Mouse (Mus musculus): ENCODE data around the gene Gm8246. TPM values are rescaled to one million over a fixed set of nuclear protein-coding genes. Genes with fewer than 3 reads are reported as not detected.
"Not testable (repeated sequence)": the region's sequence is repeated elsewhere in the genome, so short reads cannot be mapped to it uniquely, and the experiment has no call there.

Gm8246 gene
- polyA plus RNA-seq (2015; fragmentation: Nextera tagmentation; extraction: Ambion mirVana) = not detected in 2 replicates

DNA sequence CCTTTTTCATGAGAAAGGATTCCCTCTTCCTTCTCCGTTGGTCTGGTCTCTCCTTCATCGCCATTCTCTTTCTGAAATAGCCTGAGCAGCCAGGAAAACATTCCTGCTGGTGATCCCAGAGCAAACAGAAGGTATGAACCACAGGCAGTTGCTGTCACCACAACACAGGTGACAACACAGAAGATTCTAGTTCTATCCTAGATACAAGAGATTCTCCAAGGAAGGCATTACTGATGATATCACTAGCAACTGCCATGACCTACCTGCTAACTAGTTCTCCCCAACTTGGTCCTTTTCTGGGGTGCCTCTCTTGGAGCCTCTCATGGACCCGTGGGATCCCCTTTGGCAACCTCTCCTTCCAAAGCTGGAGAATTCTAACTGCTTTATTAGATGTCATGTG lies at the start of gene Gm8246:
Gm8246 (minus strand) TSS at position 101 of the 400 bp plus-strand sequence.
- not testable (repeated sequence) for H3K36me3 ChIP-seq; ATAC-seq (ENCODE audit: borderline replicate concordance, extremely low read depth, low FRiP score, low TSS enrichment); H3K9me3 ChIP-seq; H3K27me3 ChIP-seq; H3K4me3 ChIP-seq; H3K9ac ChIP-seq; H3K27ac ChIP-seq; H3K4me2 ChIP-seq; H3K4me1 ChIP-seq
- no CpG with 5 or more reads among the region's 3 CpGs for WGBS

DNA sequence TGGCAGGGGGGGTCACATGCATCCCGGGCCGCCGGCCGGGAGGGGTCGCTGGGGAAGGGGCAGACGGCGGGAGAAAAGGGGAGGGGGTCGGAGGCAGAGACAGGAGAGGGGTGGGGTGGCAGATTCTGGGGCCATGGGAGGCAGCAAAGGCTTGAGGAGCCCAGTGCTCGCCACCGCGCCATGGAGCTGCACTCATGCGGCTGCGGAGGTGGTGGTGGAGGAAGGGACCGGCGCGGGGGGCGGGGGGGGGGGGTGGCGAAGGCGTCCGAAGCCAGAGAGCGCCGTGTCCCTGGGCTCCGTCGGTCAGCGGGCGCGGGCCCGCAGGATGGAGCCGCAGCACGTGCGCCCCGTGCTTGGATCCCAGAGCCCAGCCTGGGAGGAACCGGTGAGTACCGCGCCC lies 23.7 kb upstream of the Gm8246 start, which contains the start of gene Gm3488:
Gm3488 (plus strand) TSS at position 301 of the 400 bp plus-strand sequence.
- H3K9me3 ChIP-seq; H3K4me3 ChIP-seq; H3K4me2 ChIP-seq; H3K4me1 ChIP-seq; ATAC-seq (ENCODE audit: borderline replicate concordance, extremely low read depth, low FRiP score, low TSS enrichment); H3K9ac ChIP-seq; H3K36me3 ChIP-seq; H3K27me3 ChIP-seq; H3K27ac ChIP-seq: not testable (repeated sequence)
- WGBS = no CpG with 5 or more reads among the region's 35 CpGs

DNA sequence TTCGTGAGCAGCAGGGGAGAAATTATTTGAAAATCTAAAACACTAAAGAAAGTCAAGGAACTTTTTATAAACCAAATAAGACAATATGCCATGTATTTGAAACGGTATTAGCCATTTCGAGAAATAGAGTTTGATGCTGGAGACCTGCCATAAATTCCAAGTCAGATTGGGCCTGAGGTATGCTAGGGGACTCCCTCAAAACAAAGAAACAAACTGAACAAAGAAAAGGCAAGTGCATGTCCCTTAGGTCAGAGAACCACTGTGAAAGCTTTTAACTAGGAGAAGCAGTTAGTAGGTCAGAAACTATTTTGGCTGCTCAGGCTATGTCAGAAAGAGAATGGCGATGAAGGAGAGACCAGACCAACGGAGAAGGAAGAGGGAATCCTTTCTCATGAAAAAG lies 6.3 kb upstream of the Gm8246 start, which contains the start of gene Gm3187:
Gm3187 (plus strand) TSS at position 301 of the 400 bp plus-strand sequence.
- not testable (repeated sequence) for ATAC-seq (ENCODE audit: borderline replicate concordance, extremely low read depth, low FRiP score, low TSS enrichment); H3K27me3 ChIP-seq; H3K27ac ChIP-seq; H3K9ac ChIP-seq; H3K4me2 ChIP-seq; H3K9me3 ChIP-seq; H3K4me3 ChIP-seq; H3K4me1 ChIP-seq; H3K36me3 ChIP-seq
- whole genome bisulfite sequencing = 80% methylated on average over 5 of the region's 5 CpGs

DNA sequence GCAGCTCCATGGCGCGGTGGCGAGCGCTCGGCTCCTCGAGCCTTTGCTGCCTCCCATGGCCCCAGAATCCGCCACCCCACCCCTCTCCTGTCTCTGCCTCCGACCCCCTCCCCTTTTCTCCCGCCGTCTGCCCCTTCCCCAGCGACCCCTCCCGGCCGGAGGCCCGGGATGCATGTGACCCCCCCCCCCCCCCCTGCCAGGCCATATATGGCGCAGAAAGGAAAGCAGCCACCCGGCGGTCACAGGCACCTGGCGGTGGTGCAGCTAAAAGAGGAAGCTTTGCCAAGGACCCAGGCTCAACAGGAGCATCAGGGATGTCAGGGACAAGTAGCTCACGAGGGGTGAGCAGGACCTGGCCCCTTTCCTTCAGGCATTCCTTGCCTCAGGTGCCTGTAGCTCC lies 17.2 kb downstream of the Gm8246 start:
- not testable (repeated sequence) for H3K4me1 ChIP-seq; ATAC-seq (ENCODE audit: borderline replicate concordance, extremely low read depth, low FRiP score, low TSS enrichment); H3K27me3 ChIP-seq; H3K9me3 ChIP-seq; H3K36me3 ChIP-seq; H3K4me3 ChIP-seq; H3K9ac ChIP-seq; H3K4me2 ChIP-seq; H3K27ac ChIP-seq
- WGBS = no CpG with 5 or more reads among the region's 19 CpGs

DNA sequence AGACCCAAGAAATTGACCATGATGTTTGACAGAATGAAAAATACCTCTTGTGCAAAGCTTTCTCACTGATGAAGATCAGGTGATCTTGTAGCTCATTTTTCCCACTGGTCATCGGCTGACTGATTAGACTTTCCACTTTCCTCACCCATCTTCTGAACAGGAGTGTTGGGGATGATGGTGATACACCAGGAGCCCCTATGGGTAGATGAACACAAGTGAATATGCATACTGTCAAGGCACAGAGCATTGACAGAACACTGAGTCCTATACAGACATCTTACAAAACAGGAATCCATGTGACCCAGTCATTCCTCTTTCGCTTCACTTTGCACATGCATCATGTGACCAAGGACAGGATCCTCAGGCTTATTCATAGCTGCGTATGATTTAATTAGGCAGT lies 22.3 kb downstream of the Gm8246 start, which contains the start of gene Gm3194:
Gm3194 (minus strand) TSS at position 101 of the 400 bp plus-strand sequence.
- not testable (repeated sequence) for H3K27me3 ChIP-seq; ATAC-seq (ENCODE audit: borderline replicate concordance, extremely low read depth, low FRiP score, low TSS enrichment); H3K36me3 ChIP-seq; H3K4me2 ChIP-seq; H3K4me3 ChIP-seq; H3K9ac ChIP-seq; H3K4me1 ChIP-seq; H3K9me3 ChIP-seq; H3K27ac ChIP-seq
- WGBS = no CpG with 5 or more reads among the region's 3 CpGs

Other genes starting within 250 kb of the Gm8246 start
- gene Gm3526, start 217.2 kb downstream of the Gm8246 start, polyA plus RNA-seq (2015; fragmentation: Nextera tagmentation; extraction: Ambion mirVana) = not detected in 2 replicates
- not detected in 2 replicates for gene Gm3542, start 142.9 kb downstream of the Gm8246 start, polyA plus RNA-seq (2015; fragmentation: Nextera tagmentation; extraction: Ambion mirVana)
- 0.71 TPM in 1 of 2 replicates, not detected in the other for gene Gm3500, start 88.8 kb downstream of the Gm8246 start, polyA plus RNA-seq (2015; fragmentation: Nextera tagmentation; extraction: Ambion mirVana)
- 0.39 and 0.50 TPM in 2 replicates for gene Gm3194, start 22.4 kb downstream of the Gm8246 start, polyA plus RNA-seq (2015; fragmentation: Nextera tagmentation; extraction: Ambion mirVana)
- gene Gm3187, start 6.4 kb upstream of the Gm8246 start, polyA plus RNA-seq (2015; fragmentation: Nextera tagmentation; extraction: Ambion mirVana) = not detected in 2 replicates
- 1.2 and 1.5 TPM in 2 replicates for gene Gm3488, start 23.8 kb upstream of the Gm8246 start, polyA plus RNA-seq (2015; fragmentation: Nextera tagmentation; extraction: Ambion mirVana)
- 0.23 TPM in 1 of 2 replicates, not detected in the other for gene Gm3532, start 60.7 kb upstream of the Gm8246 start, polyA plus RNA-seq (2015; fragmentation: Nextera tagmentation; extraction: Ambion mirVana)
- gene Gm8265, start 155.2 kb upstream of the Gm8246 start, polyA plus RNA-seq (2015; fragmentation: Nextera tagmentation; extraction: Ambion mirVana) = not detected in 2 replicates
- not detected in 2 replicates for gene Gm9603, start 209.6 kb upstream of the Gm8246 start, polyA plus RNA-seq (2015; fragmentation: Nextera tagmentation; extraction: Ambion mirVana)

All from lung, embryonic 15.5 days (tissue).